Mouse (Mus musculus): ENCODE measurements at regions not wholly inside any gene's neighbourhood (a gene's known extent, or its start where the extent isn't known, plus 50 kb on each side); places are given as distances from the start of the nearest gene placed in this dataset.

DNA sequence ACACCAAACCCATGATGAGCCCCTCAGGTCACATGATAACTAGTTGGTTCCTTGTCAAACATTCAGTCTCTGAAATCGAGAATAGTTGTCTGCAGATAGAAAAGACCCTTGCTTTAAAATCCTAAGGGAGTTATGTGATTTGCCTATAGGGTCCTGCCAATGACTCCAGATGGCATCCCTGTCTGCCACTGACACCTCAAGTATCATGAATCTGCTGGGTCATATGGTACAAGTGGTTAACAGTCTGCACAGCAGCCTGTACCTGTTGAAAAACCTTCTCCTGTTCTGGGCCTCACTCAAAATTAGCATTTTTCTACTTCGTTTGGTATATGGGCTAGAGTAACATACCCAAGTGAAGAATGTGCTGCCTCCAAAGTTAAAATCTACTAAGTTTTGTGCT is 246.0 kb upstream of the Zfp703 start:
- WGBS = 83% methylated on average over 2 of the region's 2 CpGs
- no peak overlapping the region for H3K4me2 ChIP-seq (ENCODE audit: low read depth, low read length)
- H3K9ac ChIP-seq (replicated peaks; ENCODE audit: low read length) = no peak overlapping the region
- no peak for ATAC-seq (replicated peaks; ENCODE audit: insufficient number of reproducible peaks, low FRiP score, low TSS enrichment, low read depth)
- no peaks in the 10 kb centered on the region for H3K27me3 ChIP-seq (ENCODE audit: control insufficient read depth, insufficient read depth, low read length)
- H3K36me3 ChIP-seq (replicated peaks; ENCODE audit: control insufficient read depth, insufficient read depth, low read depth, low read length) = no peaks in the 10 kb centered on the region
- H3K4me1 ChIP-seq (ENCODE audit: control insufficient read depth, insufficient read depth, low read length) = no peaks in the 10 kb centered on the region
- no peak overlapping the region for H3K27ac ChIP-seq (replicated peaks; ENCODE audit: low read depth, low read length)
- no peaks in the 10 kb centered on the region for H3K9me3 ChIP-seq (replicated peaks; ENCODE audit: control insufficient read depth, low read length)
- DNase-seq (ENCODE audit: low spot score) = no peak
- H3K4me3 ChIP-seq (ENCODE audit: low read depth, low read length) = no peak overlapping the region

DNA sequence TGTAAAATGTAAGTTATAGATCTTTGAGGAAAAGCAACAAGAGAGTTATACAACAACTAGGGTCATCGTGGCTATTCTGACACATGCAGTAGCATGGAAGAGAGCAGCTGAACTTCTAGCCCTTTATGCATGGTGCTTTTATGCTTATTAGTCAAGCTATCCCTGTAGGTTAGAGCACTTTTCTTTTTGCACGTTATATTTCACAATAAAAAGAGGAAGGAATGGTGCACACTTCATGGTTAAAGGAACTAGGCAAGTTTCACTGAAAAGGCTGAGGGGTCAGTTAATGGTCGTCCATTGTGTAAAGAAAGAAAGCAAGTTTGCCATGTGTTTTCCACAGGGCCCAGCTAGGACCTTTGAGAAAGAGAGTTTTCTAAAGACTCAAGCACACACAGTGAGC is 232.7 kb upstream of the Zfp703 start:
- 80% methylated on average over 3 of the region's 3 CpGs for WGBS
- Histone ChIP-seq H3K4me3 (ENCODE audit: low read depth, low read length) (no peak overlapping the region), H3K36me3 (replicated peaks; ENCODE audit: control insufficient read depth, insufficient read depth, low read depth, low read length) (no peaks in the 10 kb centered on the region), H3K27me3 (ENCODE audit: control insufficient read depth, insufficient read depth, low read length) (no peaks in the 10 kb centered on the region; the same call in 1 of the 2 replicates), H3K9ac (replicated peaks; ENCODE audit: low read length) (no peak overlapping the region), H3K27ac (replicated peaks; ENCODE audit: low read depth, low read length) (no peak overlapping the region), H3K4me1 (ENCODE audit: control insufficient read depth, insufficient read depth, low read length) (no peaks in the 10 kb centered on the region), H3K4me2 (ENCODE audit: low read depth, low read length) (no peak overlapping the region), H3K9me3 (replicated peaks; ENCODE audit: control insufficient read depth, low read length) (no peaks in the 10 kb centered on the region)
- ATAC-seq (replicated peaks; ENCODE audit: insufficient number of reproducible peaks, low FRiP score, low TSS enrichment, low read depth) (no peak), DNase-seq (ENCODE audit: low spot score) (no peak)

DNA sequence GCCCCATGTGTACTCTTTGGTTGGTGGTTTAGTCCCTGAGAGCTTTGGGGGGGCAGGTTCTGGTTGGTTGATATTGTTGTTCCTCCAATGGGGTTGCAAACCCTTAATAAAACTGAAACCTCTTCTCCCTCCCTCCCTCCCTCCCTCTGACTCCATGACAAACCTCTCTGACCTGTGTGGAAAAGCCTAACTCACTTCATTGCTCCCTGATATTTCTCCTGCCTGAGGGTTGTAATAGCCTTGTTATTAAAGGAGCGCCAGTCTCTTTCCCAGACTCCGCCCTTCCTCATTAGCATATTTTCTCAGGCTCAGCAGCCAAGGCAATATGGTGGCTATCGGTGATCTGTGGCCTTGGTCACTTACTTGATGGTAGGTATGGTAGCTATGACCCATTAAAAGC is 230.3 kb upstream of the Zfp703 start:
- no peaks in the 10 kb centered on the region for H3K36me3 ChIP-seq (replicated peaks; ENCODE audit: control insufficient read depth, insufficient read depth, low read depth, low read length)
- no peaks in the 10 kb centered on the region; the same call in 1 of the 2 replicates for H3K27me3 ChIP-seq (ENCODE audit: control insufficient read depth, insufficient read depth, low read length)
- no peaks in the 10 kb centered on the region for H3K4me1 ChIP-seq (ENCODE audit: control insufficient read depth, insufficient read depth, low read length)
- no peak for ATAC-seq (replicated peaks; ENCODE audit: insufficient number of reproducible peaks, low FRiP score, low TSS enrichment, low read depth)
- no peak for DNase-seq (ENCODE audit: low spot score)
- no peak overlapping the region for H3K4me2 ChIP-seq (ENCODE audit: low read depth, low read length)
- H3K4me3 ChIP-seq (ENCODE audit: low read depth, low read length) = no peak overlapping the region
- H3K27ac ChIP-seq (replicated peaks; ENCODE audit: low read depth, low read length) = no peak overlapping the region
- WGBS = 83% methylated on average over 3 of the region's 3 CpGs
- H3K9me3 ChIP-seq (replicated peaks; ENCODE audit: control insufficient read depth, low read length) = no peaks in the 10 kb centered on the region
- H3K9ac ChIP-seq (replicated peaks; ENCODE audit: low read length) = no peak overlapping the region

DNA sequence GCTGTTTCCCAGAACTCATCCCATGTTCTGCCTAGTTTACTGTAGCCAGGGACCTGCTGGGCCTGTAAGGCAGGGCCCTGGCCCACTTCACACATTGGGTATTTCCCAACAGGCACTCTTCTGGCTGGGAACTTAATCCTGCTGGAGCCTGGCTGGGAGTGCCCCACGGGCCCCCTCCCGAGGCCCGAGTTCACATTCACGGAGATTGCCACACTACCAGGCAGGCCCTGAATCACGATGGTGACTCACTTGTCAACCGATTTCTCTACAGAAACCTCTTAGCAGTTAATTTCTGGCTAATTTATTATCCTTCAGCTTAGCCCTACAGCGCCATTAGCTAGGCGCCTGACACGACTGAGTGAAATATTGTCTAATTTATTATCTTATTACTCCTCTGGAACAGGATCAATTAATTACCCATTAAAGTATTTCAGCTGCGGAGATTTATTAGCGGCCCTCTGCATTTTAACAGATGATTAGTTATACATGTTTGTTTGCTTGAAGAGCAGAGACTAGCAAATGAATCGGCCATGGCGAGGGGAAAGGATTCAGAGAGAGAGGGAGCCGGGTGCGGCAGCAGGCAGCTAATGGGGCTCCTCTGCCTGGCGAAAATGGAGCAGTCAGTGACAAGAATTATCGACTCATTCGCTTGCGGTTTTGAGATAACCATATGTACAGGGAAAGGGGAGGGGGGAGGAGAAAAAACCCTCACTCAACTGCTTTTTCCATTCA is 229.7 kb upstream of the Zfp703 start:
- no peak overlapping the region for H3K9ac ChIP-seq (replicated peaks; ENCODE audit: low read length)
- no peaks in the 10 kb centered on the region for H3K9me3 ChIP-seq (replicated peaks; ENCODE audit: control insufficient read depth, low read length)
- H3K36me3 ChIP-seq (replicated peaks; ENCODE audit: control insufficient read depth, insufficient read depth, low read depth, low read length) = no peaks in the 10 kb centered on the region
- no peak overlapping the region for H3K4me3 ChIP-seq (ENCODE audit: low read depth, low read length)
- no peak for ATAC-seq (replicated peaks; ENCODE audit: insufficient number of reproducible peaks, low FRiP score, low TSS enrichment, low read depth)
- no peak for DNase-seq (ENCODE audit: low spot score)
- WGBS = 79% methylated on average over 19 of the region's 19 CpGs
- H3K4me1 ChIP-seq (ENCODE audit: control insufficient read depth, insufficient read depth, low read length) = no peaks in the 10 kb centered on the region
- H3K4me2 ChIP-seq (ENCODE audit: low read depth, low read length) = no peak overlapping the region
- no peaks in the 10 kb centered on the region; the same call in 1 of the 2 replicates for H3K27me3 ChIP-seq (ENCODE audit: control insufficient read depth, insufficient read depth, low read length)
- H3K27ac ChIP-seq (replicated peaks; ENCODE audit: low read depth, low read length) = no peak overlapping the region

DNA sequence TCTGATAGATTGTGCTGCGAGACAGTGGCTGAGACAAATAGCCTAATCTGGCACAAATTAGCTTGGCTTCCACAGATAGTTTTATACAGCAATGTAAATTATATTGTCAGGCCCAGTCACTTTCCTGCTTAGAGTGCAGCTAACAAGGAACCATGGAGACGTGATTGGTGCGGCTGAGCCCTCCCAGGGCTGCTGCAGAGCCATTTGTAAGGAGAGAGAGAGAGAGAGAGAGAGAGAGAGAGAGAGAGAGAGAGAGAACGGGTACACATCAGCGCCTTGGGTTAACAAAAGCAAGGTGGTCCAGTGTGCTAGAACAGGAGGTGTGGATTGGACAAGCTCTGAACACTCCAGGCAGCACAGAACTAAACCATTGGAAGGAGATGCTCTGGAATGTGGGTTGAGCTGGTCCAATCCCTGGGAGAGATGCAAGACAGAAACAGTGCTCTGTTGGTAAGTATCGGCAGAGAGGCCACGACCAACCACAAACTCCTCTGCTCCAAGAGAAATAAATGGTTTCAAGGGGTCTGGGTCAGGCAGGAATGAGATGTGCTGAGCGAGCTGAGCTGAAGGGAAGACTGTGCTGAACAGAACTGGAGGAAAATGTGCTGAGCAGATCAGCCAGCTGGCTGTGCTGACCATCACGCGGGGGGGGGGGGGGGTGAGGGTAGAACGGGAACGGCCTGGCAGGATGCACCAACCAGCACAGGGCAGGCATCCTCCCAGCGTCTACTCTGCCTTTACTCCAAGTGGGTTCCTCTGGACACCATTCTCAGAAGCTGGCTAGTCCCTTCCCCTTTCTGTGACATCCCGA is 228.8 kb upstream of the Zfp703 start:
- 49% methylated on average over 13 of the region's 14 CpGs for WGBS
- Histone ChIP-seq H3K36me3 (replicated peaks; ENCODE audit: control insufficient read depth, insufficient read depth, low read depth, low read length) (no peaks in the 10 kb centered on the region), H3K4me1 (ENCODE audit: control insufficient read depth, insufficient read depth, low read length) (no peaks in the 10 kb centered on the region), H3K9ac (replicated peaks; ENCODE audit: low read length) (no peak overlapping the region), H3K9me3 (replicated peaks; ENCODE audit: control insufficient read depth, low read length) (no peaks in the 10 kb centered on the region), H3K27ac (replicated peaks; ENCODE audit: low read depth, low read length) (no peak overlapping the region), H3K4me3 (ENCODE audit: low read depth, low read length) (no peak overlapping the region), H3K27me3 (ENCODE audit: control insufficient read depth, insufficient read depth, low read length) (no peaks in the 10 kb centered on the region; the same call in 1 of the 2 replicates), H3K4me2 (ENCODE audit: low read depth, low read length) (no peak overlapping the region)
- DNase-seq (ENCODE audit: low spot score) (peak; percentile 30), ATAC-seq (replicated peaks; ENCODE audit: insufficient number of reproducible peaks, low FRiP score, low TSS enrichment, low read depth) (peak; percentile 52)

DNA sequence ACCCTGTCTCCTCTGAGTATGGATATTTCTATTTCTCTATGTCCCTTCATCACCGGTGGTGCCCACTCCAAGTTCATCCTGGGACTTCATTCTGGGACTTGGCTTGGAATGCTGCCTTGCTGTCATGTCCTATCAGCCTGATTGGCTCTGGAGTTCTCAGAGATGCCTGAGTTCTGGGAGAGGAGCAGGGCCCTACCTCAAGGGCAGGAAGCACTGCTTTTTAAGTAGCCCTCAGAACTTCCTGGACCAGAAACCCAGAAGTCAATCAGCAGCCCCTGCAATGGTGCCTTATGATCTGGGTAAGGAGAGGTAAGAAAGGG is 228.2 kb upstream of the Zfp703 start:
- Histone ChIP-seq H3K36me3 (replicated peaks; ENCODE audit: control insufficient read depth, insufficient read depth, low read depth, low read length) (no peaks in the 10 kb centered on the region), H3K9me3 (replicated peaks; ENCODE audit: control insufficient read depth, low read length) (no peaks in the 10 kb centered on the region), H3K27ac (replicated peaks; ENCODE audit: low read depth, low read length) (no peak overlapping the region), H3K4me3 (ENCODE audit: low read depth, low read length) (no peak overlapping the region), H3K4me2 (ENCODE audit: low read depth, low read length) (no peak overlapping the region), H3K9ac (replicated peaks; ENCODE audit: low read length) (no peak overlapping the region), H3K4me1 (ENCODE audit: control insufficient read depth, insufficient read depth, low read length) (no peaks in the 10 kb centered on the region), H3K27me3 (ENCODE audit: control insufficient read depth, insufficient read depth, low read length) (no peaks in the 10 kb centered on the region; the same call in 1 of the 2 replicates)
- ATAC-seq (replicated peaks; ENCODE audit: insufficient number of reproducible peaks, low FRiP score, low TSS enrichment, low read depth) (no peak), DNase-seq (ENCODE audit: low spot score) (no peak)
- WGBS = 88% methylated on average over 1 of the region's 1 CpGs

DNA sequence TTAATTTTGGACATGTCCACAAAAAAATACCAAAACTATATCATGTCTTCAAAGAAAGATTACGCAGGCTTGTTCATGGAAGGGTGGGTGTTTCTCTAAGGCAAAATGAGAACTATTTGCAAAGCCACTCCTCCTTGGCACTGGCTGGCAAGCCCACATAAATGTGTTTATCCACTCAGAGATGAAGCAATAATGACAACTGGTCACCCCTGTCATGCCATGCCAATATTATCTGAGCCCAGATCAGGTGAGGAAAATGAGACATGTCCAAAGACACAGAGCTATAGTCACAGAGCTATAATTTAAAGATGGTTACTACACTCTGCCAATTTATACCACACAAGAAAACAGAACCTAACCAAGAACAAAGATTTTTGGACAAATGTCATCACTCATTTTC is 227.0 kb upstream of the Zfp703 start:
- 95% methylated on average over 1 of the region's 1 CpGs for WGBS
- H3K27ac ChIP-seq (replicated peaks; ENCODE audit: low read depth, low read length) = no peak overlapping the region
- no peaks in the 10 kb centered on the region for H3K36me3 ChIP-seq (replicated peaks; ENCODE audit: control insufficient read depth, insufficient read depth, low read depth, low read length)
- H3K27me3 ChIP-seq (ENCODE audit: control insufficient read depth, insufficient read depth, low read length) = no peaks in the 10 kb centered on the region; the same call in 1 of the 2 replicates
- H3K9me3 ChIP-seq (replicated peaks; ENCODE audit: control insufficient read depth, low read length) = no peaks in the 10 kb centered on the region
- no peak for ATAC-seq (replicated peaks; ENCODE audit: insufficient number of reproducible peaks, low FRiP score, low TSS enrichment, low read depth)
- H3K4me2 ChIP-seq (ENCODE audit: low read depth, low read length) = no peak overlapping the region
- H3K9ac ChIP-seq (replicated peaks; ENCODE audit: low read length) = no peak overlapping the region
- H3K4me1 ChIP-seq (ENCODE audit: control insufficient read depth, insufficient read depth, low read length) = no peaks in the 10 kb centered on the region
- H3K4me3 ChIP-seq (ENCODE audit: low read depth, low read length) = no peak overlapping the region
- no peak for DNase-seq (ENCODE audit: low spot score)

DNA sequence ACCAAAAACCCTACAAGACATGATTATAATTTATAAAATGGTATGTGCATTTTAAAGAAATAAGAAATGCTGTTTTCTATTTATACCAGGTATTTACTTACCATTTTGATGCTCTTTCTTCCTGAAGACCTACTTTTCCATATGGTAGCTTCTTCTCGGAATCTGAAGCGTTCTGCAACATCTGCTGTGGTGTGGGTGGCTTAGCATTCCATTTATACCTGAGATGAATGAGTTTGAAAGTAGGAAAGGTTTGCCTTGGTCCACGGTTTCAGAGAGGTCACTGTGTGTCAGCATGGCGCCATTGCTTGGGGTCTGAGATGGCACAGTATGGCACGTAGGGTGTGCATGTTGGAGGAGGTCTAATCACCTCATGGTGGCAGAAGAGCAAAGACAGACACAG is 225.5 kb upstream of the Zfp703 start:
- Histone ChIP-seq H3K4me1 (ENCODE audit: control insufficient read depth, insufficient read depth, low read length) (no peaks in the 10 kb centered on the region), H3K27ac (replicated peaks; ENCODE audit: low read depth, low read length) (no peak overlapping the region), H3K27me3 (ENCODE audit: control insufficient read depth, insufficient read depth, low read length) (no peaks in the 10 kb centered on the region; the same call in 1 of the 2 replicates), H3K4me3 (ENCODE audit: low read depth, low read length) (no peak overlapping the region), H3K4me2 (ENCODE audit: low read depth, low read length) (no peak overlapping the region), H3K36me3 (replicated peaks; ENCODE audit: control insufficient read depth, insufficient read depth, low read depth, low read length) (no peaks in the 10 kb centered on the region), H3K9me3 (replicated peaks; ENCODE audit: control insufficient read depth, low read length) (no peaks in the 10 kb centered on the region), H3K9ac (replicated peaks; ENCODE audit: low read length) (no peak overlapping the region)
- ATAC-seq (replicated peaks; ENCODE audit: insufficient number of reproducible peaks, low FRiP score, low TSS enrichment, low read depth) (no peak), DNase-seq (ENCODE audit: low spot score) (no peak)
- 90% methylated on average over 5 of the region's 5 CpGs for WGBS

Measured in embryonic facial prominence, embryonic 11.5 days (tissue).